Mouse (Mus musculus) activated CD4-positive, CD25-positive, alpha-beta regulatory T cell, adult 4 months (primary cell): ENCODE results near the gene Slc38a8. TPM values are rescaled to one million over a fixed set of nuclear protein-coding genes. Genes with fewer than 3 reads are reported as not detected.
A peak's percentile ranks its signal among the peaks of the same experiment; 100 is the strongest.

Source experiments
- ATAC-seq: one replicate; pipeline ENCODE4 v1.8.0; 2017
- polyA plus RNA-seq, 2 experiments: library from polyadenylated mRNA; unstranded; fragments of 100-300 nt; shearing (Covaris generic); gene quantifications; one replicate each; pipeline ENCODE4 v1.2.1; 2017

The Slc38a8 gene
- polyA plus RNA-seq, 2 experiments from 2014 or later: not detected

- ATAC-seq: peak; percentile 38
Observed at GRCm38 (mm10) chr8:119436933-119437332, 64.6 kb downstream of the Slc38a8 start.

GRCm38 (mm10) chr8:119436331-119436730, 65.2 kb downstream of the Slc38a8 start:
- no peak for ATAC-seq

- ATAC-seq: no peak
Observed at GRCm38 (mm10) chr8:119435527-119435926, 66.0 kb downstream of the Slc38a8 start.

GRCm38 (mm10) chr8:119434569-119434968, 66.9 kb downstream of the Slc38a8 start:
- ATAC-seq: no peak

GRCm38 (mm10) chr8:119433582-119434174, 67.8 kb downstream of the Slc38a8 start, which contains the start of gene Osgin1:
Osgin1 (plus strand) TSS chr8:119434124.
- no peak for ATAC-seq

DNA sequence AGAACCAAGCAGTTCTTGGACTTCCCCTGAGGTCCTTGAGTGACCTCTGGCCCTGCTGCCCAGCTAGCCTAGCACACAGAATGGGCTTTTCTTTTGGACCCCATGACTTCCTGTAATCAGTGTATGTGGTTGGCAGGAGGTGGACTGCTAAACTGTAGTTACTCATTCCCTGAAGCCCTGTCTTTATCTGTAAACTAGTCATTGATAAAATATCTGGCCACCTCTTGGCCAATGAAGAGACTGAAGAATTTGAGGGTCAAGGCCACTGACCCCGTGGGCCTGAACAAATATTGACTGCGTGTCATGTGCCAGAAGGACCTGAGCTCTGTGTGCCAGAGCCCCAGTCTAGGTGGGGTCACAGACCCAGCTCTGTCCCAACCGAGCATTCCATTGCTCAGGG, 69.1 kb downstream of the Slc38a8 start:
- no peak for ATAC-seq

DNA sequence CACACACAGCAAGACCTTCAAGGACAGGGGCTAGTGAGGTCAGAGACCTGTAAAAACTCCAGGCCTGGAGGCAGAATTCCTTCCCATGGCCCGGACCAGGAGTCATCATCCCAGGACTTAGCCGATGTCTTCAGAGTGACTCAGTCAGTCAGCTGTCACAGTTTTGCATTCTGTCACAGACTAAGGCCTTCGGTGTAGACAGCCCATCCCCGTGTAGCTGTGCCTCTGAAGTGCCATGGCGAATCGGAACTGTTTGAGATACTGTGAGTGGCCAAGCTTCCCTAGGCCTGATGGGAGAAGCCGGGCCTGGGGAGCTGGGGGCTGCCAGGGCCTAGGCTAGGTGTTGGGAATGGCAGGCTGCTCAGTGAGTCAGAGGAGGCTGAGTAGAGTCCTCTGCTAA, 70.8 kb downstream of the Slc38a8 start:
- no peak for ATAC-seq

DNA sequence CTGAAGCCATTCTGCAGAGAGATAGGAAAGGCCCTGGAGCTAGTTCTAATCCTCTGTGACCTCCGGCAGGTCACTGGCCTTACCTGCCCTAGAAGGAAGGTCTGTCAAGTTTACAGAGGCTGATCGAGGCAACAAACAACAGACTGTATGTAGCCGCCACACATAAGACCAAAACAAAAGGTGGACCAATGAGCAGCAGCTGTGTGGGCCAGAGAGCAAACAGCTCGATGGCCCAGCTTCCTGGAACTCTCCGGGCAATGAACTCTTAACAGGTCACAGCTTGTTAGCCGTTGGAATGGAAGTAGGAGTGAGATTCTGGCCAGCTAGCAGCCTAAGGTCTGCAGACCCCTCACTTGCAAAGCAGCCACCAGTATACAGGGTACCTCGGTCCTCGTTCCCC, 71.2 kb downstream of the Slc38a8 start:
- ATAC-seq: no peak

Other genes starting within 250 kb of the Slc38a8 start
- gene Hsbp1, start 157.2 kb downstream of the Slc38a8 start, polyA plus RNA-seq: 100 to 1,000 TPM; 201 to 231 TPM
- gene Mlycd, start 106.8 kb downstream of the Slc38a8 start, polyA plus RNA-seq: 1 to 10 TPM; 4.2 to 6.4 TPM
- 10 to 100 TPM in 1 of 2 experiments, 1 to 10 TPM in 1; 8.0 to 18.6 TPM for gene Osgin1, start 67.6 kb downstream of the Slc38a8 start, polyA plus RNA-seq
- gene Necab2, start 55.0 kb downstream of the Slc38a8 start, polyA plus RNA-seq: not detected
- gene Mbtps1, start 57.0 kb upstream of the Slc38a8 start, polyA plus RNA-seq: 10 to 100 TPM; 28.6 to 44.1 TPM
- 10 to 100 TPM; 44.3 to 54.5 TPM for gene Hsdl1, start 73.5 kb upstream of the Slc38a8 start, polyA plus RNA-seq
- gene Dnaaf1, start 73.5 kb upstream of the Slc38a8 start, polyA plus RNA-seq: not detected
- 10 to 100 TPM in 1 of 2 experiments, 1 to 10 TPM in 1; 9.8 to 13.4 TPM for gene Taf1c, start 103.5 kb upstream of the Slc38a8 start, polyA plus RNA-seq
- gene Adad2, start 111.0 kb upstream of the Slc38a8 start, polyA plus RNA-seq: not detected
- not detected for gene Kcng4, start 134.0 kb upstream of the Slc38a8 start, polyA plus RNA-seq
- gene Wfdc1, start 164.7 kb upstream of the Slc38a8 start, polyA plus RNA-seq: not detected
- not detected for gene Atp2c2, start 198.3 kb upstream of the Slc38a8 start, polyA plus RNA-seq